Mouse (Mus musculus) embryonic facial prominence, embryonic 13.5 days (tissue): ENCODE results near the gene Wasf2. TPM values are rescaled to one million over a fixed set of nuclear protein-coding genes. Genes with fewer than 3 reads are reported as not detected.

Experiments
- ATAC-seq: fragments of 200-750 bp; cut with Nextera tagmentation; 2 replicates; pipeline ENCODE4 v1.8.0; 2017; ENCODE audit warnings: low read depth; ENCODE audit not compliant: insufficient number of reproducible peaks, insufficient read depth, low FRiP score, low TSS enrichment
- H3K27ac ChIP-seq: fragments of 300-500 bp; sonication (generic); 2 replicates; pipeline ENCODE4 v1.5.1; 2015; ENCODE audit warnings: moderate library complexity, mild to moderate bottlenecking, inconsistent platforms
- H3K27me3 ChIP-seq: fragments of 300-500 bp; sonication (generic); 2 replicates; pipeline ENCODE4 v1.6.1; 2015; ENCODE audit warnings: mild to moderate bottlenecking, inconsistent platforms
- H3K36me3 ChIP-seq: fragments of 300-500 bp; sonication (generic); 2 replicates; pipeline ENCODE4 v1.6.1; 2015; ENCODE audit warnings: mild to moderate bottlenecking, inconsistent platforms
- H3K4me1 ChIP-seq: fragments of 300-500 bp; sonication (generic); 2 replicates; pipeline ENCODE4 v1.6.1; 2015; ENCODE audit warnings: inconsistent platforms
- H3K4me2 ChIP-seq: fragments of 300-500 bp; sonication (generic); 2 replicates; pipeline ENCODE4 v1.6.1; 2015; ENCODE audit warnings: moderate library complexity, mild to moderate bottlenecking, inconsistent platforms
- H3K4me3 ChIP-seq: fragments of 300-500 bp; sonication (generic); 2 replicates; pipeline ENCODE4 v1.5.1; 2015; ENCODE audit warnings: mild to moderate bottlenecking, inconsistent platforms
- H3K9ac ChIP-seq: fragments of 300-500 bp; sonication (generic); 2 replicates; pipeline ENCODE4 v1.6.1; 2015; ENCODE audit warnings: mild to moderate bottlenecking, inconsistent platforms
- H3K9me3 ChIP-seq: fragments of 300-500 bp; sonication (generic); 2 replicates; pipeline ENCODE4 v1.6.1; 2016; ENCODE audit warnings: inconsistent platforms
- WGBS: fragments of 180-500 bp; shearing (Covaris S2); methylation state at CpG from one replicate; pipeline ENCODE4 v1.1.7; 2015; ENCODE audit warnings: mixed read lengths; 5-methylcytosine and 5-hydroxymethylcytosine counted together
- polyA plus RNA-seq: library from polyadenylated mRNA; unstranded; fragments of >200 nt; fragmentation: Nextera tagmentation; extraction: Ambion mirVana; gene quantifications from 2 replicates; pipeline ENCODE4 v1.2.1, GENCODE M21; 2015

The Wasf2 gene
- polyA plus RNA-seq, 1 experiment from 2014 or later: 142 TPM

DNA sequence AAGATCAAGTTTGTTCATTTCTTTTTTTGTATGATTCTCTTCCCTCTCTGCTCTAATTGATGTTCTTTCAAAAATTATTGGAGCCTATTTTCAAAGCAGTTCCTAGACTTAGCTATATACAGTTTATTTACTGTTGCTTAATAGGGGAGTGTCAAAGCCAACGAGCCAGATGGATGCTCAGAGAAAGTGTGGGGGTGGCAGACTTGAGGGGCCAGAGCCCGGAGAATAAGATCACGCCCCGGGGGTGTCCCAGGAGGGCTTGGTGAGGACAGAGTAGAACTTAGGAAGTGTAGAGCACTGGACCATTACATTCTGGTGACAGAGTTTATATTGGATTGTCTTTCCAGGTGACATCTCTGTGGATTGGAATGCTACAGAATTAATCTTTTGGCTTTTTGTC is 30.5 kb downstream of the Wasf2 start:
- H3K27ac ChIP-seq: no peak overlapping the region
- no peaks in the 10 kb centered on the region for H3K9me3 ChIP-seq
- no peak for ATAC-seq
- no peak overlapping the region for H3K4me3 ChIP-seq
- no peak overlapping the region for H3K4me2 ChIP-seq
- no peak overlapping the region for H3K9ac ChIP-seq
- 78% methylated on average over 4 of the region's 4 CpGs for WGBS
- peaks cover 19% of the 10 kb centered on the region for H3K36me3 ChIP-seq
- no peaks in the 10 kb centered on the region for H3K27me3 ChIP-seq
- peaks cover 18% of the 10 kb centered on the region for H3K4me1 ChIP-seq

DNA sequence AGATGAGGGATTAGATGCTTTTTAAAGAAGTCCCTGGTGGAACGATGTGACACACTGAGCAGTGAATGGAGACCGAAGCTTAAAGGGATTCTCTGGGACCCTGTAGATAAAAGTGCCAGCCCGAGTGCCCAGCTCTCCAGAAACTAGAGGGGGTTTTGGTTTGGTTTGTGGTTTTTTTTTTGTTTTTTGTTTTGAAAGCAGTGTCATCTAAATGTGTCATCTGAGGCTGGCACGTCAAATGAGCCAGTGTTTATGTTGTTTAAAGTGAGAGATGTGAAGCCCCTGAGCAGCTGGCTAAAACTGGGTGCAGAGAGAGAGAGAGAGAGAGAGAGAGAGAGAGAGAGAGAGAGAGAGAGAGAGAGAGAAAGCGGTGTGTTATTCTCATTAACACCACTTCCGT is 31.9 kb downstream of the Wasf2 start:
- Histone ChIP-seq H3K36me3 (peaks cover 23% of the 10 kb centered on the region), H3K4me1 (peaks cover 15% of the 10 kb centered on the region), H3K9me3 (no peaks in the 10 kb centered on the region), H3K4me3 (no peak overlapping the region), H3K27me3 (no peaks in the 10 kb centered on the region), H3K9ac (no peak overlapping the region), H3K27ac (no peak overlapping the region), H3K4me2 (no peak overlapping the region)
- no peak for ATAC-seq
- WGBS: 76% methylated on average over 6 of the region's 6 CpGs

DNA sequence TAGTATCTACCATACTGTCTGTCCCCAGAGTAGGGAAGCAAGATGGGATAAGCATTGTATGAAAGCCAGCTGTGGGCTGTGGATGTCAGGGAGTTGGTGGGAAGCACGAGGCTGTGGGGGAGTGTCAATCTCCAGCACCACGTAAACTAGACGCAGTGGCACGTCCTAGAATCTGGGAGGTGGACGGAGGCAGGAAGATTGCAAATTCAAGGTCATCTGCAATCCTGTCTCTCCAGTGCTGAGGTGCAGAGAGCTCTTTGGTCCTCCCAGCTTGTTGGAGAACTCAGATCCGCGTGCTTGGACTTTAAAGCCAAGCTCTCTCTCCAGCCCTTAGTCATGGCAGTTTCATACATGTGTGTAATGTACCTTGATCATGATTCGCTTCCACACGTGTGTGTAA is 36.5 kb downstream of the Wasf2 start:
- no peaks in the 10 kb centered on the region for H3K27me3 ChIP-seq
- H3K9me3 ChIP-seq: no peaks in the 10 kb centered on the region
- H3K27ac ChIP-seq: no peak overlapping the region
- peaks cover 17% of the 10 kb centered on the region for H3K36me3 ChIP-seq
- H3K9ac ChIP-seq: no peak overlapping the region
- H3K4me3 ChIP-seq: no peak overlapping the region
- WGBS: 85% methylated on average over 9 of the region's 9 CpGs
- no peak overlapping the region for H3K4me2 ChIP-seq
- peaks cover 14% of the 10 kb centered on the region for H3K4me1 ChIP-seq
- no peak for ATAC-seq

DNA sequence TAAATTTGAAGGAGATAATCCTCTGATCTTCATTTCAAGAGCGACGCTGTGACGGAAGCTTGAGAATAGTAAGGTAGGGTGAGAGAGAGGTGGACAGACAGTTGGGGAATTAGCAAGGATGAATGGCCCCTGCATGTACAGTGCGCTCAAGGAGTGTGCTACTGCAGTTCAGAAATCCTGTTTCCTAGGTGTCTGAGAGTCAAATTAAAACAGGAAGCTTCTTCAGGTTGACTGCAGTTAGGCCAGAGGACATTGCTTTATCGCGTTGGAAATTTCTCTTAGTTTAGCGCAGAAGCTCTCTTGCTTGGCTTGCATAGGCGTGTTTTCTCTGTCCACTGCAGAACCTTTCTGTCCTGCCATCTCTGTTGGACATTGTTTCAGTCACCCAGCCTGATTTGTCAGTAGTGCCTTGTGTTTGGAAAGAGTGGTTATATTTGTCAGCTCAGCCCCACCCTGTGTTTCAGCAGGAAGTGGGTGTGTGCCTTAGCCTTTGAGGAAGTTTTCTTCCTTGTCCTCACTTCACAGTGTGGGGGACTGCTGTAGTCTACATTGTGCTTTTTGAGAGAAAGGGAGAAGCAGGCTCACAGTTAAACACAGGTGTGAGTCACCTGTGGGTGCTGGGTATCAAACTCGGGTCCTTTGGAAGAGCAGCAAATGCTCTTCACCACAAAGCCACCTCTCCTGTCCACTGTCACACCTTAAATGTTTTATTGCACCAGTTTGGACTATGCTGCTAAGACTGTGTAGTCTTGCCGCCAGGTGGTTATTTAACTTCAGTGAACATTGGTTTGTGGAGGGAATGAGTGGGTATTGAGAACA is 39.1 kb downstream of the Wasf2 start:
- H3K27ac ChIP-seq: peak overlapping the region; percentile 16; the same call in 1 of the 2 replicates
- no peaks in the 10 kb centered on the region for H3K9me3 ChIP-seq
- peaks cover 11% of the 10 kb centered on the region for H3K36me3 ChIP-seq
- peaks cover 24% of the 10 kb centered on the region for H3K4me1 ChIP-seq
- ATAC-seq: no peak
- H3K4me2 ChIP-seq: no peak overlapping the region
- WGBS: 86% methylated on average over 10 of the region's 10 CpGs
- H3K27me3 ChIP-seq: no peaks in the 10 kb centered on the region
- H3K9ac ChIP-seq: no peak overlapping the region
- H3K4me3 ChIP-seq: no peak overlapping the region

DNA sequence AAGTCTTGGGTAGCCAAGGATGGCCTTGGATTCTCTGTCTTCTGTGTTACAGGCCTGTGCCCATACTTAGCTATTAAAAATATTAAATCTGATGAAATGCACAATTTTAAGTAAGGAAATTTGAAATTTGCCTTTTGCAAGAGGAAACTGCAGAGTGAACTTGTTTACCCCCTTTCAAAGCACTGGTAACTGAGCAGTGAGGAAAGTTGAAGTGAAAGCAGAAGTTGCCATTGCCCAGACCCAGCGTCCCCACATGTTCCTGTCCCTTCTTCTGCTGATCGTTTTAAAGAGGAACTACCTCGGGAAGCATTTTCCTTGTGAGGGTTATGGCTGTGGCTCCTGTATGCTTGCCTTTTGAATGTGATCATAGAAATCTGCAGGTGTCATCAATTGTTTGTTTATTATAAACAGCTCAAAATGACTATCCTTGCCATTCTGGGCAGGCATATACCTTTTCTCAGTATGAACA is 39.8 kb downstream of the Wasf2 start:
- Histone ChIP-seq H3K9ac (no peak overlapping the region), H3K4me1 (peaks cover 24% of the 10 kb centered on the region), H3K4me3 (no peak overlapping the region), H3K4me2 (no peak overlapping the region), H3K27ac (no peak overlapping the region), H3K9me3 (no peaks in the 10 kb centered on the region), H3K27me3 (no peaks in the 10 kb centered on the region), H3K36me3 (peaks cover 6% of the 10 kb centered on the region)
- ATAC-seq: no peak
- WGBS: 64% methylated on average over 3 of the region's 3 CpGs

DNA sequence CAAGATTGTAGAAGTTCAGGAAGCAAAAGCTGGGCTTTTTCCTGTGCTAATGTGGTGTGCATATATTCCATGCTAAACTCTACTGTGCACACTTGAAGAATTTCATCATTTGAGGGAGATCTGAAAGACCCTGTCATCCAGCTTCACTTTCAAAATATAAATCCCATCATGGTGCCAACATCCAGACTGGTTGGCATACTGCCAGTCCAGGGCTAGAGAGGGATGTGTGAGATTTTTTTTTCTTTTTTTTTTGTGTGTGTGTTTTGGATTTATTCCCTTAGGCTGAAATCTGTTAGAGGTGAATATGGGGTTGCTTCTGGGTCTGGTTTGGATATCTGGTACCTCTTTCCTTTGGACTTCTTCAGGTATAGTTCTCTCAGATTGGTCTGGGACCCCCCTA is 40.3 kb downstream of the Wasf2 start:
- Histone ChIP-seq H3K27me3 (no peaks in the 10 kb centered on the region), H3K4me1 (peaks cover 25% of the 10 kb centered on the region)

DNA sequence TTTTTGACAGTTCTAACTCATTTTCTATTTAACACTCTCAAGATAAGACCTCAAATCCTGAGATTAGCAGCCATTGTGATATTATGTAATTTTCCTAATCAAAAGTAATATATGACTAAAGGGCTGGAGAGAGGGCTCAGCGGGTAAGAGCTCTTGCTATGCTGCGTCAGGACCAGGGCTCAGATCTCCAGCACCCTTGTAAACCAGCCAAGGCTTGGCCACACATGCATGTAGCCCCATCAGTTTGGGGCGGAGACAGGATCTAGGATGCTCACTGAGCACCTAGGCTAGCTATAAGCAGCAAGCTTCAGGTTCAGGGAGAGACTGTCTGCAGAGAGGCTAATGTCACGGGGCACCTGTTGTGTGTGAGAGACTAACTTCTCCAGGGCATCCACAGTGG is 42.1 kb downstream of the Wasf2 start:
- peaks cover 12% of the 10 kb centered on the region for H3K36me3 ChIP-seq
- ATAC-seq: no peak
- peaks cover 32% of the 10 kb centered on the region for H3K4me1 ChIP-seq
- H3K27me3 ChIP-seq: no peaks in the 10 kb centered on the region
- no peak overlapping the region for H3K4me2 ChIP-seq
- no peak overlapping the region for H3K4me3 ChIP-seq
- no peak overlapping the region for H3K9ac ChIP-seq
- H3K27ac ChIP-seq: no peak overlapping the region
- WGBS: 84% methylated on average over 4 of the region's 4 CpGs
- H3K9me3 ChIP-seq: no peaks in the 10 kb centered on the region

More for the DNA sequence above, 40.3 kb downstream of the Wasf2 start:
- Histone ChIP-seq H3K36me3 (peaks cover 3% of the 10 kb centered on the region; the same call in 1 of the 2 replicates), H3K9me3 (no peaks in the 10 kb centered on the region), H3K9ac (no peak overlapping the region), H3K4me2 (no peak overlapping the region), H3K27ac (no peak overlapping the region), H3K4me3 (no peak overlapping the region)
- ATAC-seq: no peak

DNA sequence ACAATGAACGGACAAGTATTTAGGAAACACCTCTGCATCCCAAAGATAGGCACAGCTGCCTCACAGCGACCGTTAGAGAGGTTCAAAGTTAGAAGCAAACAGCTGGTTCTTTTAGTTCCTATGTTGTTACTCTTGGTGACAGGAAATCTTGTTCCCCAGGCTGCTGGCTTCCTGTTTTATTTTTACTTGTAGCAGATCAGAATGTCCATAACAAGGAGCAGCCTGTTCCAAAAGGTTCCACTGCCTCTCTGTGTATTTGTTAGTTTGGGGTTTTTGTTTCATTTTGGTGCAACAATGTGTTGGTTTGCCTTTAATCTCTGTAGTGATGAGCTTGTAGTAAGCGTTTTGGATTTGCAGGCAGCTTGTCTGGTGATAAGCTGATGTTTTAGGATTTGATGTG is 44.1 kb downstream of the Wasf2 start:
- WGBS: 59% methylated on average over 4 of the region's 4 CpGs
- peaks cover 29% of the 10 kb centered on the region for H3K4me1 ChIP-seq
- ATAC-seq: no peak
- no peak overlapping the region for H3K4me3 ChIP-seq
- no peaks in the 10 kb centered on the region for H3K9me3 ChIP-seq
- peaks cover 29% of the 10 kb centered on the region for H3K36me3 ChIP-seq
- H3K9ac ChIP-seq: no peak overlapping the region
- no peak overlapping the region for H3K4me2 ChIP-seq
- H3K27ac ChIP-seq: no peak overlapping the region
- no peaks in the 10 kb centered on the region for H3K27me3 ChIP-seq

DNA sequence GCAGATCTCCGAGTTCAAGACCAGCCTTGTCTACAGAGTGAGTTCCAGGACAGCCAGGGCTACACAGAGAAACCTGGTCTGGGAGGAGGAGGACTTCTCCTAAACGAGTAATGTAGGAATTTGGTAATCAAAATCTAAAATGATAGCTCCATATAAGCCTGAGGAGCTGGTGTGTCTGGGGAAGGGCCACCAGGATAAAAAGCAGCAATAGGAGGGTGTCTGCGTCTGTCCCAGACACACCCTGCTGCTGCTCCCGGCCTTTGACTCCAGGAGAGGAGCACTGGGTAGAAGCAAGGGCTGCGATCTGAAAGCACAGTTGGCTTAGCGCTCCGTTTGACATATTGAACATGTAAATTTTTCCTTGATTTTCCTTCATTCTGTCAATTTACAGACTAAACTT is 45.0 kb downstream of the Wasf2 start:
- 85% methylated on average over 7 of the region's 7 CpGs for WGBS
- ATAC-seq: no peak
- Histone ChIP-seq H3K9me3 (no peaks in the 10 kb centered on the region), H3K27me3 (no peaks in the 10 kb centered on the region), H3K9ac (no peak overlapping the region), H3K27ac (no peak overlapping the region), H3K4me1 (peaks cover 24% of the 10 kb centered on the region), H3K4me3 (no peak overlapping the region), H3K4me2 (no peak overlapping the region), H3K36me3 (peaks cover 38% of the 10 kb centered on the region)

DNA sequence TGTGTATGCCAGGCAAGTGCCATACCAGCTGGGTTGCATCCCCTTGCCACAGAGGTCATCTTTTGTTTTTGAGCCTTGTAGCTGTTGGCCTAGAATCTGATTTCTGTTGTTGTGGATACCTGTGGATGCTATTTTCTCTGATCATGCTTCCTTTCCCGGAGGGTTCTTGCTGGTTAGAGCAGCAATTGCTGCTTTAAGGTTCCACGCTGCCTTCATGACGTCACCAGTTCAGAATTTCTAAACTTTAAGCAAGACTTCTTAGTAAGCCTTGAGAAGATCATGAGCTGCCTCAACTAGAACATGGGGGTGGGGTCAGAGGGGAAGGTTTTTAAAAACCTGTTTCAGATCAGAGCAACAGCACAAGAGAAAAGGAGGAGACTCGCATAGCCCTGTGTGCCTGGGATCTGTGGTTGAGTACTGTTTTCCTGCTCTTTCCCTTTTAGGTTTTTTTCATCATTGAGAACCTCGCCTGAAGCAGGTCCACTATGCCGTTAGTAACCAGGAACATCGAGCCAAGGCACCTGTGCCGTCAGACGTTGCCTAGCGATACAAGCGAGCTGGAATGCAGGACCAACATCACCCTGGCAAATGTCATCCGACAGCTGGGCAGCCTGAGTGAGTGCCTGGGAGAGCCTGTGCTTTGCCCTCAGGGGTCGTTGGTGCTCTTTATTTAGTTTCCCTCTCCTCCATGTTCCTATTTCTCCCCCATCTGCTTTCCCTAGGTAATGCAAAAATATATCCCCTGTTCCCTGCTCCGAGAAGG is 45.9 kb downstream of the Wasf2 start:
- no peak overlapping the region for H3K4me3 ChIP-seq
- no peaks in the 10 kb centered on the region for H3K27me3 ChIP-seq
- no peaks in the 10 kb centered on the region for H3K9me3 ChIP-seq
- H3K4me1 ChIP-seq: peaks cover 24% of the 10 kb centered on the region
- no peak overlapping the region for H3K4me2 ChIP-seq
- ATAC-seq: no peak
- WGBS: 38% methylated on average over 14 of the region's 14 CpGs
- no peak overlapping the region for H3K27ac ChIP-seq
- H3K36me3 ChIP-seq: peaks cover 41% of the 10 kb centered on the region
- no peak overlapping the region for H3K9ac ChIP-seq

DNA sequence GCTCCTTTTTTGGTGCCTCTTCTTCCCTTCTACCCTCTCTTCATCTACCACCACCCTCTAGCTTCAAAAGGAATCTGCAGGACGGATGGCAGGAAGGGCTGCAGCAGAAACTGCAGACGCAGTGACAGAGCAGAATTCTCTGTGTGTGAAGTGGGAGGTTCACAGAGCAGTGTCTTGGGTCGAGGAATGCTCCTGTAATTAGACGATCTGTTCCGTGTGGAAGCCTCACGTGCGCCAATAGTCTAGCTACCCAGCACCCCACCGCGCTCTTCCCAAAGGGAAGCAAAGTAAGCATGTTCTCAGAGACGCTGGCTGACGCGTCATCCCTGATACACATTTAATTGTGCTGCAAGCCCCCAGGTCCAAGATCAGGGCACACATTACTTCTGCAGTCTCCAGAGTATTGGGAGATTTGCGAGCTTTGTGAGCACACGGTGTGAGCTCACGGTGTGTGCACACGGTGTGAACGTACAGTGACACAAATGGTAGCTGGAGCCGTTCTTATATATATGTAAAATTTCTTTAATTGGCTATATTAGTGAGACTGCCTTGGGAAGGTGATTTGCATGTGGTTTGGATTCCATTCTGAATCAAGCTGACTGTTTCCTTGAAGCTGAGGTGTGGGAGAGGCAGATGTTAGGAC is 46.6 kb downstream of the Wasf2 start:
- Histone ChIP-seq H3K27me3 (no peaks in the 10 kb centered on the region), H3K4me1 (peaks cover 24% of the 10 kb centered on the region), H3K27ac (no peak overlapping the region), H3K9ac (no peak overlapping the region), H3K4me2 (no peak overlapping the region), H3K36me3 (peaks cover 45% of the 10 kb centered on the region), H3K9me3 (no peaks in the 10 kb centered on the region), H3K4me3 (no peak overlapping the region)
- ATAC-seq: no peak
- WGBS: 76% methylated on average over 18 of the region's 18 CpGs
